Mouse (Mus musculus) thymus, adult 18-20 months (tissue): ENCODE data around the gene Insrr.
"Not testable (repeated sequence)": the region's sequence is repeated elsewhere in the genome, so short reads cannot be mapped to it uniquely, and the experiment has no call there.

Source experiments
- DNase-seq, 2 experiments: peaks; one replicate each; pipeline ENCODE4 v3.0.0; 2022; ENCODE audit warnings: mixed read lengths in 2 of 2

Insrr gene

GRCm38 (mm10) chr3:87833482-87833881 is 36.7 kb downstream of the Insrr start:
- DNase-seq: no peak

GRCm38 (mm10) chr3:87838622-87839021 is 41.9 kb downstream of the Insrr start:
- DNase-seq: peak; percentile 26 to 58

GRCm38 (mm10) chr3:87840858-87841257 is 44.1 kb downstream of the Insrr start:
- DNase-seq: no peak

- DNase-seq: no peak
Measured at GRCm38 (mm10) chr3:87844981-87845380, 48.2 kb downstream of the Insrr start.

- DNase-seq: peak; percentile 21 to 33
Measured at GRCm38 (mm10) chr3:87846186-87846585, 49.4 kb downstream of the Insrr start.

- peak; percentile 71 to 87 for DNase-seq
Measured at GRCm38 (mm10) chr3:87846650-87847110, 49.9 kb downstream of the Insrr start, which contains the start of gene Sh2d2a. Sh2d2a (plus strand) TSS chr3:87846755.

GRCm38 (mm10) chr3:87847680-87848079 is 50.9 kb downstream of the Insrr start:
- peak; percentile 66 to 82 for DNase-seq

- DNase-seq: no peak
Measured at GRCm38 (mm10) chr3:87849117-87849516, 52.4 kb downstream of the Insrr start.

GRCm38 (mm10) chr3:87854795-87855568 is 58.2 kb downstream of the Insrr start:
- no peak for DNase-seq

- no peak for DNase-seq
Measured at GRCm38 (mm10) chr3:87855936-87856335, 59.2 kb downstream of the Insrr start.

GRCm38 (mm10) chr3:87857666-87858065 is 60.9 kb downstream of the Insrr start:
- DNase-seq: no peak

- peak in 1 of 2 experiments; percentile 40 for DNase-seq
Measured at GRCm38 (mm10) chr3:87859813-87860212, 63.1 kb downstream of the Insrr start.

GRCm38 (mm10) chr3:87864111-87864510 is 67.4 kb downstream of the Insrr start:
- not testable (repeated sequence) for DNase-seq
